Mouse (Mus musculus) intestine, postnatal 0 days (tissue): ENCODE measurements around the gene Muc20. TPM values are rescaled to one million over a fixed set of nuclear protein-coding genes. Genes with fewer than 3 reads are reported as not detected.

Experiments
- ATAC-seq: fragments of 200-750 bp; cut with Nextera tagmentation; 2 replicates; pipeline ENCODE4 v1.8.0; 2017; ENCODE audit warnings: mild to moderate bottlenecking, moderate TSS enrichment, moderate library complexity
- H3K27ac ChIP-seq: fragments of 300-500 bp; sonication (generic); 2 replicates; pipeline ENCODE4 v1.5.1; 2014; ENCODE audit warnings: mild to moderate bottlenecking, low read depth, low read length, moderate library complexity
- H3K27me3 ChIP-seq: fragments of 300-500 bp; sonication (generic); replicated peaks from 2 replicates; pipeline ENCODE4 v1.6.1; 2014; ENCODE audit warnings: low read length, mixed read lengths; ENCODE audit not compliant: control insufficient read depth, insufficient read depth
- H3K36me3 ChIP-seq: fragments of 300-500 bp; sonication (generic); 2 replicates; pipeline ENCODE4 v1.6.1; 2014; ENCODE audit warnings: mild to moderate bottlenecking, moderate library complexity; ENCODE audit not compliant: control insufficient read depth, insufficient read depth
- H3K4me1 ChIP-seq: fragments of 300-500 bp; sonication (generic); replicated peaks from 2 replicates; pipeline ENCODE4 v1.6.1; 2014; ENCODE audit warnings: antibody characterized with exemption, low read length, mixed read lengths; ENCODE audit not compliant: control insufficient read depth, insufficient read depth
- H3K4me2 ChIP-seq: fragments of 300-500 bp; sonication (generic); replicated peaks from 2 replicates; pipeline ENCODE4 v1.6.1; 2014; ENCODE audit warnings: low read depth, mild to moderate bottlenecking, moderate library complexity
- H3K4me3 ChIP-seq: fragments of 300-500 bp; sonication (generic); 2 replicates; pipeline ENCODE4 v1.5.1; 2014; ENCODE audit warnings: low read depth, low read length
- H3K9ac ChIP-seq: fragments of 300-500 bp; sonication (generic); 2 replicates; pipeline ENCODE4 v1.6.1; 2014; ENCODE audit warnings: mild to moderate bottlenecking, low read depth, low read length
- H3K9me3 ChIP-seq: fragments of 300-500 bp; sonication (generic); 2 replicates; pipeline ENCODE4 v1.6.1; 2016; ENCODE audit warnings: mixed run types; ENCODE audit not compliant: control insufficient read depth
- CTCF ChIP-seq: sonication (generic); IDR thresholded peaks from 2 replicates; pipeline ENCODE4 v1.5.1; 2016; ENCODE audit warnings: low read depth, mild to moderate bottlenecking, control low read depth, antibody characterized with exemption, moderate library complexity
- WGBS: fragments of 180-500 bp; shearing (Covaris S2); extraction: QIAGEN DNeasy Blood & Tissue Kit; methylation state at CpG from one replicate; pipeline ENCODE4 v1.1.7; 2014; 5-methylcytosine and 5-hydroxymethylcytosine counted together
- polyA plus RNA-seq: library from polyadenylated mRNA; unstranded; fragments of >200 nt; fragmentation: Nextera tagmentation; extraction: Ambion mirVana; gene quantifications from 2 replicates; pipeline ENCODE4 v1.2.1, GENCODE M21; 2015

Gene Muc20
- polyA plus RNA-seq, 1 experiment from 2014 or later: not detected

DNA sequence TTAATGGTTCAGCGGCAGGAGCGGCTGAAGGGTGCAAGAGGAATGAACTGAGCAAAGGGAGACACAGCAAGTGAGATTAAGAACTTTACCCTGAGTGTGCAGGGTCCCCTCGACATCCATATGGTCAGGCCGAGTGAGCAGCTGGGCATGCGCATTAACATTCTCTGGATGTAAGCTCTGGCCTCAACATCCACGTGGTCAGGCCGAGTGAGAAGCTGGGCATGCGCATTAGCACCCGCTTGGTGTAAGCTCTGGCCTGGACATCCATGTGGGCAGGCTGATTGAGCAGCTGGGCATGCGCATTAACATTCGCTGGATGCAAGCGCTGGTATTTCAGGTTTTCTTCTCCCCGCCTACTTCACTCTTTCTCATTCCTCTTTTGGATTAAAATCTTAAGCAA, 12.4 kb downstream of the Muc20 start:
- ATAC-seq: no peak
- TF ChIP-seq CTCF: no peak
- WGBS: 84% methylated on average over 13 of the region's 13 CpGs
- Histone ChIP-seq H3K36me3 (no peaks in the 10 kb centered on the region), H3K27ac (no peak overlapping the region), H3K9ac (no peak overlapping the region), H3K4me2 (no peak overlapping the region), H3K27me3 (no peaks in the 10 kb centered on the region), H3K4me1 (no peaks in the 10 kb centered on the region), H3K9me3 (no peaks in the 10 kb centered on the region), H3K4me3 (no peak overlapping the region)

- H3K9me3 ChIP-seq: no peaks in the 10 kb centered on the region
- ATAC-seq: no peak
- H3K36me3 ChIP-seq: no peaks in the 10 kb centered on the region
- H3K4me1 ChIP-seq: no peaks in the 10 kb centered on the region
- WGBS: 46% methylated on average over 5 of the region's 5 CpGs
- no peak overlapping the region for H3K9ac ChIP-seq
- no peak overlapping the region for H3K27ac ChIP-seq
- TF ChIP-seq CTCF: no peak
- H3K27me3 ChIP-seq: no peaks in the 10 kb centered on the region
- no peak overlapping the region for H3K4me2 ChIP-seq
- H3K4me3 ChIP-seq: no peak overlapping the region
Observed at GRCm38 (mm10) chr16:32783324-32784062, 13.7 kb downstream of the Muc20 start.

DNA sequence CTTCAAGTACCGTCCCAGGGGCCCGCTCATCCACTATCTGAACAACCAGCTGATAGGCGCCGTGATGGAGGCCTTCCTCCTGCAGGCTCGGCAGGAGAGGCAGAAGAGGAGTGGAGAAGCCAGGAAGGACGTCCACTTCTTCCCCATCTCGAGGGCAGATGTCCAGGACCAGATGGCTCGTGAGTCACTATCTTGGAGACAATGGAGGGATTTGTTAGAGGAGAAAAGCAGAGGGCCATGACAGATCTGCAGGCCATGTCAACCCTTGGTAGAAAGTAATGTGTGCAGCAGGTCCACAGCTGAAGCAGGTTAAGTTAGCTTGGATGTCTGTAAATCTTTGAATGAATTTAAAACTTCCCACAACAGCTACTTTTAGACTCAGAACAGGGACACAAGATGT, 18.3 kb downstream of the Muc20 start:
- no peak for ATAC-seq
- H3K4me1 ChIP-seq: no peaks in the 10 kb centered on the region
- no peaks in the 10 kb centered on the region for H3K36me3 ChIP-seq
- H3K9ac ChIP-seq: no peak overlapping the region
- no peak overlapping the region for H3K27ac ChIP-seq
- no peak overlapping the region for H3K4me3 ChIP-seq
- no peak overlapping the region for H3K4me2 ChIP-seq
- 52% methylated on average over 8 of the region's 8 CpGs for WGBS
- no peaks in the 10 kb centered on the region for H3K27me3 ChIP-seq
- H3K9me3 ChIP-seq: no peaks in the 10 kb centered on the region
- TF ChIP-seq CTCF: no peak

GRCm38 (mm10) chr16:32776676-32777075, 20.6 kb downstream of the Muc20 start:
- H3K36me3 ChIP-seq: no peaks in the 10 kb centered on the region
- H3K4me1 ChIP-seq: no peaks in the 10 kb centered on the region
- no peaks in the 10 kb centered on the region for H3K9me3 ChIP-seq
- no peak overlapping the region for H3K4me2 ChIP-seq
- WGBS: 48% methylated on average over 10 of the region's 10 CpGs
- ATAC-seq: no peak
- no peak for TF ChIP-seq CTCF
- H3K27me3 ChIP-seq: no peaks in the 10 kb centered on the region
- H3K27ac ChIP-seq: no peak overlapping the region
- no peak overlapping the region for H3K4me3 ChIP-seq
- no peak overlapping the region for H3K9ac ChIP-seq

DNA sequence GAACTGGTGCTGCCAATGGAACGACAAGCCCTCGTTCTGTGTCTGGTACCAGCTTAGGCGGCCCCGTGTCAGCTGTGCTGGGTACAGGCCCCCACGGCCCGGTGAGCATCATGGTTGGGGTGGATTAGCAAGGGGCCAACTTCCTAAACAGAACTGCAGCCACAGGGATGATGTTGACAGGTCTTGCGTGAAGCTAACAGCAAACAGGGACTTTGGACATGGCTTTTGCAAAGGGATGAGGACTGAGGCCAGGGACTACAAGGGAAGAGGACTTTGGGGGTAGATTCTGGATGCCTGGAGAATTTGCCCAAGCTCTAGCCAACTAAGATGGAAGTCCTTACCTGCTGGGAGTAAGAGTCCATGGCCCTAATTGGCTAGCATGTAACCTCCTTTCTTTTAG, 30.3 kb downstream of the Muc20 start:
- 89% methylated on average over 7 of the region's 7 CpGs for WGBS
- H3K9ac ChIP-seq: no peak overlapping the region
- no peaks in the 10 kb centered on the region for H3K27me3 ChIP-seq
- no peaks in the 10 kb centered on the region for H3K4me1 ChIP-seq
- H3K27ac ChIP-seq: no peak overlapping the region
- ATAC-seq: no peak
- no peaks in the 10 kb centered on the region for H3K9me3 ChIP-seq
- no peak overlapping the region for H3K4me2 ChIP-seq
- no peak for TF ChIP-seq CTCF
- H3K4me3 ChIP-seq: no peak overlapping the region
- no peaks in the 10 kb centered on the region for H3K36me3 ChIP-seq

- no peaks in the 10 kb centered on the region for H3K9me3 ChIP-seq
- H3K27ac ChIP-seq: no peak overlapping the region
- 77% methylated on average over 6 of the region's 6 CpGs for WGBS
- H3K4me2 ChIP-seq: no peak overlapping the region
- ATAC-seq: no peak
- no peak overlapping the region for H3K9ac ChIP-seq
- H3K4me3 ChIP-seq: no peak overlapping the region
- no peaks in the 10 kb centered on the region for H3K27me3 ChIP-seq
- no peak for TF ChIP-seq CTCF
- H3K36me3 ChIP-seq: no peaks in the 10 kb centered on the region
- H3K4me1 ChIP-seq: no peaks in the 10 kb centered on the region
Observed at GRCm38 (mm10) chr16:32764961-32765360, 32.3 kb downstream of the Muc20 start.

GRCm38 (mm10) chr16:32764550-32764949, 32.7 kb downstream of the Muc20 start:
- no peak overlapping the region for H3K27ac ChIP-seq
- H3K4me3 ChIP-seq: no peak overlapping the region
- peak; percentile 21; the same call in 1 of the 2 replicates for TF ChIP-seq CTCF
- no peak overlapping the region for H3K4me2 ChIP-seq
- no peaks in the 10 kb centered on the region for H3K9me3 ChIP-seq
- no peaks in the 10 kb centered on the region for H3K27me3 ChIP-seq
- ATAC-seq: no peak
- H3K9ac ChIP-seq: no peak overlapping the region
- H3K4me1 ChIP-seq: no peaks in the 10 kb centered on the region
- no peaks in the 10 kb centered on the region for H3K36me3 ChIP-seq
- WGBS: 91% methylated on average over 2 of the region's 2 CpGs
